Mouse (Mus musculus) gonadal fat pad, adult 2 months (tissue): Measurements from ENCODE around the gene Rab24. TPM values are rescaled to one million over a fixed set of nuclear protein-coding genes. Genes with fewer than 3 reads are reported as not detected.

Experiments
- DNase-seq: peaks from one replicate; pipeline ENCODE4 v3.0.0-alpha.2; 2012; ENCODE audit warnings: low read depth
- polyA plus RNA-seq: library from polyadenylated mRNA; depleted of rRNA; stranded (reverse); fragments of >200 nt; gene quantifications from 2 replicates; pipeline ENCODE4 v1.2.3, GENCODE M21; 2012; rRNA removed

The Rab24 gene
- 82.7 and 84.8 TPM in 2 replicates for polyA plus RNA-seq

DNA sequence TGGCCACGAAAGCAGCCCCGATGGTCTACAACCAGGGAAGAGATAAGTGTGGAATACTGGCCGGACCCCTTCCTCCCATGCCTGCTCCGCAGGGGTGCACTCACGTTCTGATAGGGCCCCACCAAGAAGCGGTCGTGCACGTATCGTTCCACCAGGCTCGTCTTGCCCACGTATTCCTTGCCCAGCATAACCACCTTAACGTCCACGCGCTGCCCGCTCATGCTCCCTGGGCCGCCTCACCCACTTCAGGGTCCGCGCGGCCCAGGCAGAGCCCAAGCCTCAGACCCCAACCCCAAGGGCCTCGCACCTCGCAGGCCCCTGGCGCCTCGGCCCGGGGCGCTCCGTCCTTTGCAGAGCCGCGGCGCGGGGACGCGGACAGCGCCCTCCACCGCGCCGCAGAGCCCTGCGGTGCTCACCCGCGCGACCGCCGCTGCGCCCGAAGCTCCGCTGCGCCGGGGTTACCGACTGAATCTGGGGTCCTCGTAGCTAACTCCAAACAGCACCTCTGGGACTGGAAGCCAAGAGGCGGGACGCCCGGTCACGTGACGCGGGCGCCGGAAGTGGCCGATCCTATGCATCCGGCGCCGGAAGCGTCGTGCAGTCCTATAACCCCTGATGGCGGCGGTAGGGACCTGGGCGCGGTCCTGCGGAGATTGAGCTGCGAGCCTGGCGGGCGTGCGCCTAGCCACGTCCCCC lies at the start of gene Rab24:
Gene Rab24 (minus strand): TSS at position 513 of the 696 bp plus-strand sequence.
- no peak for DNase-seq

GRCm38 (mm10) chr13:55371007-55371681 lies 49.4 kb upstream of the Rab24 start:
- DNase-seq = no peak

DNA sequence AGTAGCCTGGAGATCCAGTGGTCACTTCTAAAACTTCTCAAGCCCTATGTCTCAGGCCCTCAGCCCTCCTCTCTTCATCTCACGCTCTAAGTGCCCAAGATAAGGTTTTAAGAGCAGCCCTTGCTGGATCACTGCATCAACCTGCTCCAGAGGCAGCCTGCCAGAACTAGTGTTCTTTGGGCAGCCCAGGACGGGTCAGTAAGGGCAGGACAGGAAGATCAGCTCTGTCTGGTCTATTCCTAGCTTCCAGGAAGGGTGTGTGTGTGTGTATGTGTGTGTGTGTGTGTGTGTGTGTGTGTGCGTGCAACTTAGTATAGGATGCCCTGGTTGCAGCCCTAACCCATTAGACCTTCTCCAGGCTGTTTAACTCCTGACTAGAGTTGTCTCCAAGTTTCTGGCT lies 48.5 kb upstream of the Rab24 start:
- no peak for DNase-seq

DNA sequence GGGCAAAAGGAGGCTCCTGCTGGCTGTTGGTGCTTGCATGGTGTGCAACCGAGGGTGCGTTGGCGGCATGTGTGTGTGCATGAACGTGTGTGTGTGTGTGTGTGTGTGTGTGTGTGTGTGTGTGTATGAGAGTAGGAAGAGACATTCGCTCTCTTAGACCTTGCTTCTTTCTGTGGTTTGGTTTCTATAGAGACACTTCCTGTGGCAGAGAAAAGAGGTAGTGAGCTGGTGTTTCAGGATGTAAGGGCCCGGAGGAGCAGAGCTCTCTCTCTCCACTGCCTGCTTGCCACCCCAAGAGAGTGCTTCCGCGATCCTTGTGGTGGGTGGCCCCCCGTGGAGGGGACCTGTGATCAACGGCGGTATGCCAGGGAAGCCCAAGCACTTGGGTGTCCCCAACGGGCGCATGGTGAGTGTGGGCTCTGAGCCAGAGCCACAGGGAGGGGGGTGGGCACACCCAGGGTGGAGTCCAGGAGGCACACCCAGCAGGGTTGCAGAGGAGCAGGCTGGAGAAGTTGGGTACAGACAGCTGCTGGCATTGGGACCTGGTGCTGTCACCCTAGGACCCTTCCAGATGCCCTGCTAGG lies 47.9 kb upstream of the Rab24 start, which contains the start of gene Rgs14:
Gene Rgs14 (plus strand): TSS at position 202 of the 584 bp plus-strand sequence.
- no peak for DNase-seq

- no peak for DNase-seq
These were observed 46.7 kb upstream of the Rab24 start for GRCm38 (mm10) chr13:55368401-55368800.

DNA sequence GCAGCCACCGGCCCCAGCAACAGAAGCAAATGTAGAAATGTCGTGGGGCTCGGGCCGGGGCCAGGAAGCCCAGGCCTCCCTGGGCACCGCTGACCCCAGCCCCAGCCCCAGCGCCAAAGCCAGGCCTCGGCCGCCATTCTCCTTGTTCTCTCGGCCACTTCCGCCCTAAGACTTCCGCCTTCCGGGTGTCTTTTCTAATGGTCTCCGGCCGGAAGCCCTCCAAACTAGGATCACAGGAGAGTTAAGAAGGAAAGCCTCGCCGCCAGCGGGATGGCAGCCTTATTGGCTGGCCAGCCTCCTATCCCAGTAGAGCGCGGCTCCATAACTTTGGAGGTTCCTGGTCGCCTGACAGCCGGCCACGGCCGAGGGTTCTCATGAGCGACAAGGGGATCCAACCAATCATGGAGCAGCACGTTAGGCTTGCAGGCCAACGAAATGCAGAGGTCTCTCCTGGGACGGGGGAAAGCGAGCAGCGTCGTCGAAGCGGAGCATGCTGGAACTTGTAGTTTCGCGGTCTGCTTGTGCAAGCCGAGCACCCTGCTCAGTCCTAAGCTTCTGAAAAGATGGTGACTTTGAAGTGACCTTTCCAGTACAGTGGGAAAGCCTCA lies 40.8 kb upstream of the Rab24 start, which contains the start of gene Lman2:
Gene Lman2 (minus strand): TSS at position 331 of the 608 bp plus-strand sequence.
- peak; percentile 96 for DNase-seq

GRCm38 (mm10) chr13:55361974-55362452 lies 40.3 kb upstream of the Rab24 start:
- DNase-seq = no peak

DNA sequence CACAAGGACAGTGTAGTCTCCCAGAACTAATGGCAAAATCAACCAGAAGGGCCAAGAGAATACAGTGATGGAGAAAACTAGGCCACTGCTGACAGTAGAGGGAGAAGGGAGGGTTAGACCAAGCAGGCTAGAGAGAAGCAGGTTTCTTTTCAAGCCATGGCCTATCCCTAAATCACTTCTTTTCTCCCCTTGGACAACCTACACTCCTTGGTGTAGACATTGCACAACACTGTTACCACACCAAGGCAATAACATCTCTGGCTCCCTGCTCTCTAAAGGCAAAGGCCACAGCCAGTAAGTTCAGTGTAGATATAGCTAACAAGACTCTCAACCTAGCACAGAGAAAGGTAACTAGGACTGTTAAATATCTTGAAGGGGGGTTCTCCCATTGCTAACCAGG lies 39.4 kb upstream of the Rab24 start:
- DNase-seq = peak; percentile 63

DNA sequence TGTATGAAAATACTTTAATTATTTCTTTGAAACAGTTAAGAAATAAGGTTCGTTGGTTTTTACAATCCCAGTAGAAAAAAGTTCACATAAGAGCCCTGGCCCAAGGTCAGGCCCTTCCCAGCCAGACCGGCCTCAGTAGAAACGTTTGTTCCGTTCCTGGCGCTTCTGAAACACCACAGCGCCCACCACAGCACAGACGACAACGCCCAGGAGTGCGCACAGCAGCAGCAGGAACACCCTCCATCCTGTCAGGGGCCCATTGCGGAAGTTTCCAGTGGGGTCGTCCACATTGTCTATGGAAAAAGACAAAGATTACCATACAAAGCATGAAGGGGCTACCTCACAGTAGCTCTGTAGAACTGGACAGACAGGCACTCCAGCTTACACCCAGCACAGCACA lies 25.0 kb upstream of the Rab24 start:
- DNase-seq = no peak

DNA sequence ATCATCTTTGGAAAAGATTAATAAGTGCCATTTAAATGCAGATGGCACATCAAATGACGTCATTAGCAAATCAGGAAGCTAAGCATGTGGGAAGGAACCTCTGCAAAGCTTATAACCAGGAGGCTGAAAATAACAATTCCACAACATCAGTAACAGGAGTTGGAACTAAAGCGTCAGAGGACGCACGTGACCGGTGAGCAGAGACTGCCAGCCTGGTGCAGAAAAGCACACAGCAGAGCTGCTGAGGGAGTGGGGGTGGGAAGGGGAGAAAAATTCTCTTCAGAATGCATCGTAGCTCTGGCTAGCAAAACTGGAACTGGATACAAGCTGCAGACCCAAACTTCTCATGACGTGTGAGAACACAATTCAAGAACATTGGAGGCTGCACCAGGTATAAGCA lies 22.5 kb upstream of the Rab24 start:
- DNase-seq = no peak

- no peak for DNase-seq
These were observed 20.7 kb upstream of the Rab24 start for GRCm38 (mm10) chr13:55342469-55342868.

- no peak for DNase-seq
These were observed 17.5 kb upstream of the Rab24 start for GRCm38 (mm10) chr13:55339259-55339658.

GRCm38 (mm10) chr13:55338131-55339054 lies 16.6 kb upstream of the Rab24 start:
- DNase-seq = no peak

- DNase-seq = no peak
These were observed 15.7 kb upstream of the Rab24 start for GRCm38 (mm10) chr13:55337341-55337975.

DNA sequence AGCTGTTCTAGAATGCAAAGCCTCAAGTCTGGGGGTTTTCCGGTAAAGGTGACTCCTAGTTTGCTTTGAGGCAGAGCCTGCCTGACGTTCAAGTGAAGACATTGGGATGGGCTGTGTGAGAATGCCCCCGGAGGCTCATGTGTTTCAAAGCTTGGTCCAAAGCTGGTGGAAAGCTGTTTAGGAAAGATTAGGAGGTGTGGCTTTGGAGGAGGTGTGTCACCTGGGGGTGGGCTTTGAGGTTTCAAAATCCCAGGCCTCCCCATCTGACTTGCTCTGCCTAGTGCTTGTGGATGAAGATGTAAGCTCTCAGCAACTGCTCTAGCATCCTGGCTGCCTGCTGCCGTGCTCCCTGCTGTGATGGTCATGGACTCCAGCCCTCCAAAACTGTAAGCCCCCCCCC lies 14.0 kb upstream of the Rab24 start:
- no peak for DNase-seq

DNA sequence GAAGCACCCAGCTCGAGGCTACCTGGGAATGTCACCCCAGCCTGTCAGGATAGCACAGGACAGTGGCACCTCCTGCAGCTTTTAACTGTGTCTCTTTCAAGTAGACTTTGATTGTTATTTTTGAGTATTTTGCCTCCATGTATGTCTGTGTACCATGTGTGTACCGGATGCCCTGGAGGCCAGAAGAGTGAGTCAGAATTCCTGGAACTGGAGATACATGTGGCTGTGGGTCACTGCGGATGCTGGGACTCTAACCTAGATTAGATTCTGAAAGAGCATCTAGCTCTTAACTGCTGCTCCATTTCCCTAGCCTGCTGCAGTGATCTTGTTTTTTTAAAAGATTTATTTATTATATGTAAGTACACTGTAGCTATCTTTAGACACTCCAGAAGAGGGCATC lies 10.6 kb upstream of the Rab24 start:
- DNase-seq = no peak

DNA sequence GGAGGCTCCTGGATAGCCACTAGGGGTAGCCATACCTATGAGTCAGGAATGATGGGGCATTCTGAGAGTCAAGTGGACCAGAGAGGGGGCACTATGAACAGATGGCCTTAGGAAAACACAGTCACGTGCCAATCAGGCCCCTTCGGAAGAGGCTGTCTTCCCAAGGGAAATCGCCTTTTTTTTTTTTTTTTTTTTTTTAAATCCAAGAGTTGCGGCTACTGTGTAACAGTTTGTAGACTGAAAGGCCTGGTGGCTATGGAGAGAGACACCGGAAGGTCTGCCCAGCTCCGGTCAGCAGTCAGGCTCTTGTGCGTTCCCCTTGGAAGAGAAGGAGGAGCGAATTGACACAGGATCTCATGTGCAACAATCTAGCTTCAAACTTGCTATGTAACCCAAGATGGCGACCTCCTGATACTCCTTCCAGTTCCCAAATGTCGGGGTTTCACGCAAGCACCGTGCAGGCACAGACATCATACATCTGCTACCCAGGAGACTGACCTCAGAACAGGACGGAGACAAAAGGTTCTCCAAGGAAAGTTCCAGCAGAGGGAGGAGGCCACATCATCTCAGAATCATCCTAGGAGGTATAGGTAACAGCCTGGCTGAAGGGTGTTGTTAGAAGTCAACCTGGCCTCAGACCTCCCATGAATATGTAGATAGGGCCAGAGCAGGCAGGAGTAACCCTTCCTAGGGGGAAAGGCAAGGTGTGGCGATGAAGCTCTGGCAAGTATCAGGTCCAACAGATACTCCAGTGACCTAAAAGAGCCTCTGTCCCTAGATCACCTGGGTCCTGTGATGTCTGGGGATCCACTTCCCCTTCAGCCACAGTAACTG lies 9.0 kb upstream of the Rab24 start:
- no peak for DNase-seq

DNA sequence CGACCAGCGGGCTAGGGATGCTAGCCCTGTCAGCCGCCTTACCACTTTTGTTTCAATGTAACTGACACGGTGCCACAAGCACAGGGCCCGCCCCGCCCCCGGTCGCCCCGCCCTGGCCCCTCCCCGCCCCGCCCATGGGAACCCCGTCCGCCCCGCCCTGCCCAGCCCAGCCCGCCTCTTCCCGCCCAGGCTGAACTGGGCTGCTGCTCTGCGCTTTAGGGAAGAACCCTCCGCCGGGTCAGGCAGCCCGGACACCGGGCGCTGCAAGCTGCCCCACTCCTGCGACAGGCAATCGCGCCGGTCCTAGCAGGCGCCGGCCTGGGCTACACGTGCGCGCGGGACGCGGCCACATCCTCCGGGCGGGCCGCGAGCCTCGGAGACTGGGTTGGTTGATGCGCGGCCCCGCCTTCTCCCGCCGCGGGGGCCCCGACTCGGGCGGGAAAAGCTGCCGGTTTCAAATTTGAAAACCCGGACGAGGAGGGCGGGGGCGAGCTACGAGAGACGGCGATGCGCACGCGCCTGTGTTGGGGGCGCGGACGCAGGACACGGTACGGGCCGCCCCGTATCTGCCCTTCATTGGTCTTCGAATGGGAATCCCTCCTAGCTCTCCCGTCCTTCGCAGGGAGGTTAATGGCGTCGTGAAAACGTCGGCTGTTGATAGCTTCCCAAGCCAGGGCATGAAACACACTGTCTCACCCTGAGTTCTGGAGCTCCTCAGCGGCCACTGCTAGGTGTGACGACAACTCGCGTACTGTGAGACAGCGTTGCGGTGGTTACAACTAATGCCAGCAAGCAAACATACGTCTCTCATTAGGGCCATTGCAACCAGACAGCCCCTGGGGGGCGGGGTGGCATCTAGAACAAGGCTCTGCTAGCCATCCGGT lies 8.2 kb upstream of the Rab24 start, which contains the start of gene Mxd3:
Gene Mxd3 (minus strand): TSS at position 141 of the 884 bp plus-strand sequence.
- no peak for DNase-seq
